Mouse (Mus musculus) CH12.LX (cell line): ENCODE data around the gene Mum1. TPM values are rescaled to one million over a fixed set of nuclear protein-coding genes. Genes with fewer than 3 reads are reported as not detected.

Experiments used
- DNase-seq: peaks from one replicate; pipeline ENCODE4 v3.0.0-alpha.2; 2013; ENCODE audit errors: extremely low read depth
- H3K27ac ChIP-seq: 2 replicates; pipeline ENCODE4 v1.5.1; 2012; ENCODE audit warnings: low read depth, mild to moderate bottlenecking, control low read depth, moderate library complexity; ENCODE audit not compliant: insufficient read depth
- H3K27me3 ChIP-seq: replicated peaks from 2 replicates; pipeline ENCODE3; 2012; ENCODE audit warnings: inconsistent platforms
- H3K36me3 ChIP-seq, 2 experiments: replicated peaks in 1 of 2; 2 replicates each; pipeline versions ENCODE3 to v1.6.1; 2012; ENCODE audit warnings: inconsistent platforms in 1 of 2, low read length in 1 of 2, mild to moderate bottlenecking in 1 of 2, mixed read lengths in 1 of 2, moderate library complexity in 1 of 2; ENCODE audit not compliant: control insufficient read depth in 1 of 2, insufficient read depth in 1 of 2
- H3K4me1 ChIP-seq, 2 experiments: 2 replicates each; pipeline ENCODE4 v1.6.1; 2012; ENCODE audit warnings: inconsistent platforms in 1 of 2, moderate library complexity in 1 of 2; ENCODE audit not compliant: insufficient read depth in 2 of 2, control insufficient read depth in 1 of 2
- H3K4me2 ChIP-seq: 2 replicates; pipeline ENCODE4 v1.6.1; 2012; ENCODE audit warnings: low read depth, mild to moderate bottlenecking, control low read depth; ENCODE audit not compliant: poor library complexity, insufficient read depth, severe bottlenecking
- H3K4me3 ChIP-seq, 3 experiments: fragments of 150-350 bp in 1 of 3; sonication (generic) in 1 of 3; replicated peaks in 1 of 3; 2 replicates each; pipeline versions ENCODE3 to v1.5.1; 2011 to 2012; ENCODE audit warnings: low read depth in 2 of 3, low read length in 2 of 3, mild to moderate bottlenecking in 2 of 3, moderate library complexity in 2 of 3, control low read depth in 1 of 3, improper control_type of control experiment in 1 of 3, inconsistent platforms in 1 of 3, mixed read lengths in 1 of 3; ENCODE audit not compliant: poor library complexity in 1 of 3
- H3K79me2 ChIP-seq: replicated peaks from 2 replicates; pipeline ENCODE4 v1.6.1; 2012; ENCODE audit warnings: mild to moderate bottlenecking, moderate library complexity; ENCODE audit not compliant: control insufficient read depth, poor library complexity, insufficient read depth, severe bottlenecking; ENCODE audit errors: extremely low read depth
- H3K9ac ChIP-seq: 2 replicates; pipeline ENCODE4 v1.6.1; 2012; ENCODE audit warnings: low read depth, mild to moderate bottlenecking, control low read depth, moderate library complexity; ENCODE audit not compliant: insufficient read depth
- H3K9me3 ChIP-seq: replicated peaks from 2 replicates; pipeline ENCODE3; 2012; ENCODE audit warnings: low read length, inconsistent platforms, mixed read lengths
- CHD1 ChIP-seq: IDR thresholded peaks from 2 replicates; pipeline ENCODE4 v1.6.1; 2012; ENCODE audit warnings: low read depth, low read length, improper control_type of control experiment, inconsistent platforms
- ELF1 ChIP-seq: IDR thresholded peaks from 2 replicates; pipeline ENCODE4 v1.6.1; 2014; ENCODE audit warnings: low read depth, mild to moderate bottlenecking, inconsistent platforms, low read length, improper control_type of control experiment
- HCFC1 ChIP-seq: IDR thresholded peaks from 2 replicates; pipeline ENCODE4 v1.6.1; 2012; ENCODE audit warnings: low read depth, mild to moderate bottlenecking, inconsistent platforms, low read length, improper control_type of control experiment
- JUND ChIP-seq: conservative IDR thresholded peaks from 2 replicates; pipeline ENCODE4 v1.6.1; 2011; ENCODE audit warnings: low read depth, low read length, improper control_type of control experiment
- KAT2A ChIP-seq: IDR thresholded peaks from 2 replicates; pipeline ENCODE4 v1.6.1; 2012; ENCODE audit warnings: low read length, improper control_type of control experiment, inconsistent platforms; ENCODE audit not compliant: insufficient replicate concordance
- MAFK ChIP-seq: IDR thresholded peaks from 2 replicates; pipeline ENCODE4 v1.6.1; 2011; ENCODE audit warnings: low read length, improper control_type of control experiment; ENCODE audit not compliant: insufficient replicate concordance
- MAX ChIP-seq: IDR thresholded peaks from 2 replicates; pipeline ENCODE4 v1.6.1; 2011; ENCODE audit warnings: low read length, improper control_type of control experiment
- MAZ ChIP-seq: IDR thresholded peaks from 2 replicates; pipeline ENCODE4 v1.6.1; 2012; ENCODE audit warnings: low read depth, mild to moderate bottlenecking, inconsistent platforms, low read length, improper control_type of control experiment, moderate library complexity
- MEF2A ChIP-seq: IDR thresholded peaks from 2 replicates; pipeline ENCODE4 v1.6.1; 2014; ENCODE audit warnings: low read depth, mild to moderate bottlenecking, inconsistent platforms, low read length, improper control_type of control experiment, borderline replicate concordance
- MYC ChIP-seq: IDR thresholded peaks from 2 replicates; pipeline ENCODE4 v1.6.1; 2011; ENCODE audit warnings: low read depth, mild to moderate bottlenecking, improper control_type of control experiment, low read length
- NELFE ChIP-seq: IDR thresholded peaks from 2 replicates; pipeline ENCODE4 v1.6.1; 2011; ENCODE audit warnings: low read depth, low read length, improper control_type of control experiment
- NRF1 ChIP-seq: IDR thresholded peaks from 2 replicates; pipeline ENCODE4 v1.6.1; 2014; ENCODE audit warnings: low read depth, mild to moderate bottlenecking, inconsistent platforms, low read length, improper control_type of control experiment, moderate library complexity
- PAX5 ChIP-seq: IDR thresholded peaks from 2 replicates; pipeline ENCODE4 v1.6.1; 2012; ENCODE audit warnings: low read length, inconsistent platforms, mixed read lengths
- POLR2A ChIP-seq: IDR thresholded peaks from 2 replicates; pipeline ENCODE4 v1.6.1; 2011; ENCODE audit warnings: low read depth, mild to moderate bottlenecking, improper control_type of control experiment, low read length
- POLR2AphosphoS2 ChIP-seq: IDR thresholded peaks from 2 replicates; pipeline ENCODE4 v1.6.1; 2011; ENCODE audit warnings: low read depth, low read length, improper control_type of control experiment
- SMC3 ChIP-seq: IDR thresholded peaks from 2 replicates; pipeline ENCODE4 v1.6.1; 2011; ENCODE audit warnings: low read depth, low read length, improper control_type of control experiment
- TCF12 ChIP-seq: IDR thresholded peaks from 2 replicates; pipeline ENCODE4 v1.6.1; 2014; ENCODE audit warnings: low read depth, mild to moderate bottlenecking, inconsistent platforms, low read length, improper control_type of control experiment
- UBTF ChIP-seq: IDR thresholded peaks from 2 replicates; pipeline ENCODE4 v1.6.1; 2012; ENCODE audit warnings: low read depth, mild to moderate bottlenecking, inconsistent platforms, low read length, improper control_type of control experiment, moderate library complexity
- ZC3H11A ChIP-seq: IDR thresholded peaks from 2 replicates; pipeline ENCODE4 v1.6.1; 2012; ENCODE audit warnings: low read depth, mild to moderate bottlenecking, inconsistent platforms, low read length, improper control_type of control experiment
- dilution Hi-C: fragments of 300-500 bp; cut with MboI; formaldehyde crosslinking; loops from 2 replicates; pipeline ENCODE4 v1.14.3; 2020; ENCODE audit warnings: low sequenced_read_pairs; ENCODE audit not compliant: extremely low pct_unique_long_range_greater_than_20kb, extremely low pct_ligation_motif_present
- in situ Hi-C: fragments of 300-500 bp; cut with MboI; formaldehyde crosslinking; loops from 3 replicates; pipeline ENCODE4 v1.14.3; 2019; ENCODE audit warnings: low sequenced_read_pairs, low pct_ligation_motif_present, low pct_unique_long_range_greater_than_20kb, mixed read lengths
- polyA plus RNA-seq: library from polyadenylated mRNA; unstranded; fragments of >175 nt; gene quantifications from 2 replicates; pipeline ENCODE4 v1.2.1, GENCODE M21; 2012; ENCODE audit warnings: low read depth; ENCODE audit not compliant: insufficient read length
- total RNA-seq, 2 experiments: library from RNA; depleted of rRNA; stranded (reverse); fragments of 300-350 nt in 1 of 2; fragments of >200 nt in 1 of 2; gene quantifications; 2 replicates each; pipeline ENCODE4 v1.2.3; 2012 to 2014

Mum1 gene
- total and polyA plus RNA-seq, 3 experiments: 22.9 to 35.6 (median 25.1) TPM

GRCm38 (mm10) chr10:80238306-80238705 is 12.1 kb downstream of the Mum1 start:
- Histone ChIP-seq H3K36me3 (peaks cover 92 to 96% of the 10 kb centered on the region in 2 experiments), H3K4me2 (no peak overlapping the region), H3K9ac (no peak overlapping the region), H3K27me3 (no peaks in the 10 kb centered on the region), H3K4me1 (no peaks in the 10 kb centered on the region), H3K4me3 (no peak overlapping the region), H3K27ac (no peak overlapping the region), H3K79me2 (no peaks in the 10 kb centered on the region), H3K9me3 (no peaks in the 10 kb centered on the region)
- in situ Hi-C loops (no loop called here), dilution Hi-C loops (no loop called here)
- no peak for DNase-seq
- no peak for TF ChIP-seq NELFE
- no peak for TF ChIP-seq MYC

GRCm38 (mm10) chr10:80239791-80240190 is 13.6 kb downstream of the Mum1 start:
- TF ChIP-seq JUND: no peak
- no peak for TF ChIP-seq NELFE
- no peak for TF ChIP-seq NRF1
- TF ChIP-seq MAX: no peak
- no peak for TF ChIP-seq TCF12
- no peak for TF ChIP-seq KAT2A
- no peak for TF ChIP-seq MEF2A
- TF ChIP-seq ELF1: no peak
- TF ChIP-seq PAX5: no peak
- no peak for TF ChIP-seq HCFC1
- TF ChIP-seq MAFK: no peak
- no peak for TF ChIP-seq POLR2AphosphoS2
- no peak for TF ChIP-seq ZC3H11A
- no peak for TF ChIP-seq CHD1
- TF ChIP-seq SMC3: no peak
- no peak for TF ChIP-seq MAZ
- TF ChIP-seq POLR2A: no peak
- no peak for TF ChIP-seq UBTF
- no peaks in the 10 kb centered on the region for H3K9me3 ChIP-seq
- peaks cover 91 to 96% of the 10 kb centered on the region in 2 experiments for H3K36me3 ChIP-seq
- H3K27ac ChIP-seq: no peak overlapping the region
- H3K4me2 ChIP-seq: no peak overlapping the region
- no peaks in the 10 kb centered on the region for H3K79me2 ChIP-seq
- dilution Hi-C loops (no loop called here), in situ Hi-C loops (no loop called here)
- DNase-seq: no peak
- H3K4me3 ChIP-seq: no peak overlapping the region
- H3K27me3 ChIP-seq: no peaks in the 10 kb centered on the region
- H3K4me1 ChIP-seq: no peaks in the 10 kb centered on the region
- no peak overlapping the region for H3K9ac ChIP-seq
